8 mouse cellular contexts compared by ENCODE assay signal in the genomic region with DNA sequence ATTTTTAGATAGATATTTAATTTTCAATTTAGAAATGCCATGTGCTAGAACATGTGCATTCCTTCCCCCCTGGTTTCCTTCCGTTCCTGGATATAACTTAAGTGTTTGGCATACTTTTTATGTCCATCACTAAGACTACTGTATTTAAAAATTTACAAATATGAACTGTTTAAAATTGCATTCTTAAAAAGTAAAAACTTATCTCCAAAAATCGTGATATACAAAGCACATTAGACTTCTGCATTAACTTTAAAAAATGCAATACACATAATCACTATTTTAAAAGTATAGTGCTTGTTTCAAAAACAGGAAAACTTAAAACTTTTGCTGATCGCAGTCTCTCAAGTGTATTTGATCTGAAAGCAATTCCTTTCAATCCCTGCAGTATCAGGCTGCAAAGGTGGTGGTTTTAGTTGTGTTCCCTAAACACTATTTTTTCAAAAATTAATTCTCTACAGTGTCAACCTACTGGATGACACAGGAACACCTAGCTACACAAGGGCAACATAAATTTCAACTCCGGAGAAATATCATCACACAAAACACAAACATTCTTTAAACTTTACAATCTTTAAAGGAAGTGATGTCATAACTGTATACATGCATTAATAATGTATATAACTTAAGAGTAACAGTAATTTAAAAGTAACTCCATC. TPM values are rescaled to one million over a fixed set of nuclear protein-coding genes. Genes with fewer than 3 reads are reported as not detected.
DNase-seq lines count a peak whose midpoint lies in the region; ATAC-seq and TF ChIP-seq lines count a peak whose summit lies in the region.

No protein-coding gene starts in this region.

- H3K27ac ChIP-seq in embryonic facial prominence, embryonic 13.5 days, result peak overlapping the region; percentile 96
- peak overlapping the region; percentile 86 for H3K27ac ChIP-seq in intestine, postnatal 0 days (ENCODE audit: low read depth, low read length)
- H3K27ac ChIP-seq in neural tube, embryonic 13.5 days (replicated peaks), result peak overlapping the region; percentile 96

- no peak for TF ChIP-seq CTCF in lung, adult 2 months (IDR thresholded peaks at IDR 0.05; ENCODE audit: insufficient read depth, low read length)
- TF ChIP-seq CTCF in intestine, postnatal 0 days (IDR thresholded peaks at IDR 0.05; ENCODE audit: low read depth), result no peak

- peak overlapping the region; percentile 73 for H3K9ac ChIP-seq in embryonic facial prominence, embryonic 13.5 days
- H3K9ac ChIP-seq in intestine, postnatal 0 days (ENCODE audit: low read depth, low read length), result peak overlapping the region; percentile 53
- peak overlapping the region; percentile 77 for H3K9ac ChIP-seq in neural tube, embryonic 13.5 days

- H3K4me2 ChIP-seq in embryonic facial prominence, embryonic 13.5 days, result peak overlapping the region; percentile 77
- H3K4me2 ChIP-seq in intestine, postnatal 0 days (replicated peaks; ENCODE audit: low read depth), result peak overlapping the region; percentile 72
- peak overlapping the region; percentile 72 for H3K4me2 ChIP-seq in neural tube, embryonic 13.5 days

- peaks cover 4% of the 10 kb centered on the region for H3K36me3 ChIP-seq in embryonic facial prominence, embryonic 13.5 days
- H3K36me3 ChIP-seq in intestine, postnatal 0 days (ENCODE audit: control insufficient read depth, insufficient read depth), result no peaks in the 10 kb centered on the region
- H3K36me3 ChIP-seq in neural tube, embryonic 13.5 days, result peaks cover 7% of the 10 kb centered on the region

- WGBS in lung, adult 2 months, result 3% methylated on average over 4 of the region's 4 CpGs
- WGBS in embryonic facial prominence, embryonic 13.5 days, result 9% methylated on average over 4 of the region's 4 CpGs
- WGBS in intestine, postnatal 0 days, result 4% methylated on average over 4 of the region's 4 CpGs
- 18% methylated on average over 4 of the region's 4 CpGs for WGBS in neural tube, embryonic 13.5 days

- H3K9me3 ChIP-seq in embryonic facial prominence, embryonic 13.5 days, result no peaks in the 10 kb centered on the region
- no peaks in the 10 kb centered on the region for H3K9me3 ChIP-seq in intestine, postnatal 0 days (ENCODE audit: control insufficient read depth)
- H3K9me3 ChIP-seq in neural tube, embryonic 13.5 days, result no peaks in the 10 kb centered on the region

- H3K4me3 ChIP-seq in lung, adult 2 months (replicated peaks; ENCODE audit: extremely low read depth, low read depth, low read length), result peak overlapping the region; percentile 57
- H3K4me3 ChIP-seq in embryonic facial prominence, embryonic 13.5 days, result peak overlapping the region; percentile 48
- peak overlapping the region; percentile 44 for H3K4me3 ChIP-seq in intestine, postnatal 0 days (ENCODE audit: low read depth, low read length)
- peak overlapping the region; percentile 41 for H3K4me3 ChIP-seq in neural tube, embryonic 13.5 days

- ATAC-seq in embryonic facial prominence, embryonic 13.5 days (ENCODE audit: insufficient number of reproducible peaks, insufficient read depth, low FRiP score, low TSS enrichment, low read depth), result no peak
- ATAC-seq in intestine, postnatal 0 days, result no peak
- ATAC-seq in neural tube, embryonic 13.5 days (ENCODE audit: low read depth), result no peak
- ATAC-seq in granulocyte monocyte progenitor cell, adult 5-6 weeks (replicated peaks; ENCODE audit: poor library complexity, severe bottlenecking), result no peak

- DNase-seq in lung, adult 2 months, result no peak
- DNase-seq in lung, postnatal 36 days, result no peak
- no peak for DNase-seq in left cerebral cortex, adult 11 months (ENCODE audit: low spot score)
- DNase-seq in frontal cortex, adult 2 months (ENCODE audit: extremely low spot score in 1 of 2, low spot score in 1 of 2), result no peak

- H3K27me3 ChIP-seq in embryonic facial prominence, embryonic 13.5 days, result no peaks in the 10 kb centered on the region
- H3K27me3 ChIP-seq in intestine, postnatal 0 days (replicated peaks; ENCODE audit: control insufficient read depth, insufficient read depth, low read length), result no peaks in the 10 kb centered on the region
- H3K27me3 ChIP-seq in neural tube, embryonic 13.5 days, result no peaks in the 10 kb centered on the region

- TF ChIP-seq POLR2A in lung, adult 2 months (IDR thresholded peaks at IDR 0.05; ENCODE audit: borderline replicate concordance, extremely low read depth, low read depth, low read length), result no peak

- H3K4me1 ChIP-seq in lung, adult 2 months (ENCODE audit: control insufficient read depth, insufficient read depth, low read length), result peaks cover 16% of the 10 kb centered on the region
- peaks cover 28% of the 10 kb centered on the region for H3K4me1 ChIP-seq in embryonic facial prominence, embryonic 13.5 days
- H3K4me1 ChIP-seq in intestine, postnatal 0 days (replicated peaks; ENCODE audit: control insufficient read depth, insufficient read depth, low read length), result peaks cover 13% of the 10 kb centered on the region
- peaks cover 36% of the 10 kb centered on the region for H3K4me1 ChIP-seq in neural tube, embryonic 13.5 days (replicated peaks)

RNA-seq across cellular contexts. Expression of a gene that starts 3.1 kb away (rescaled TPM):
- polyA plus RNA-seq in lung, adult 2 months (2012; rRNA removed), result 41.0 and 48.5 TPM in 2 replicates
- 62.3 and 65.6 TPM in 2 replicates for polyA plus RNA-seq in embryonic facial prominence, embryonic 13.5 days (2015; fragmentation: Nextera tagmentation; extraction: Ambion mirVana)
- polyA plus RNA-seq in intestine, postnatal 0 days (2015; fragmentation: Nextera tagmentation; extraction: Ambion mirVana), result 19.3 and 25.4 TPM in 2 replicates
- polyA plus RNA-seq in neural tube, embryonic 13.5 days (2015; fragmentation: Nextera tagmentation; extraction: Ambion mirVana), result 34.6 and 45.5 TPM in 2 replicates
- total RNA-seq in granulocyte monocyte progenitor cell, adult 5-6 weeks (2014; fragmentation: Nextera tagmentation), result 42.3 and 47.5 TPM in 2 replicates
- 93.8 and 118 TPM in 2 replicates for total RNA-seq in granulocyte monocyte progenitor cell, adult 5-6 weeks (2017)
- polyA plus RNA-seq in frontal cortex, adult 2 months (2012; rRNA removed), result 34.3 and 37.0 TPM in 2 replicates
